Mouse (Mus musculus): ENCODE measurements at regions not wholly inside any gene's neighbourhood (a gene's known extent, or its start where the extent isn't known, plus 50 kb on each side); places are given as distances from the start of the nearest gene placed in this dataset.

- DNase-seq = peak; percentile 53
Observed at GRCm38 (mm10) chrX:17965375-17965774, 180.3 kb upstream of the Dusp21 start.

GRCm38 (mm10) chrX:18014361-18014760, 131.3 kb upstream of the Dusp21 start:
- DNase-seq = no peak

DNA sequence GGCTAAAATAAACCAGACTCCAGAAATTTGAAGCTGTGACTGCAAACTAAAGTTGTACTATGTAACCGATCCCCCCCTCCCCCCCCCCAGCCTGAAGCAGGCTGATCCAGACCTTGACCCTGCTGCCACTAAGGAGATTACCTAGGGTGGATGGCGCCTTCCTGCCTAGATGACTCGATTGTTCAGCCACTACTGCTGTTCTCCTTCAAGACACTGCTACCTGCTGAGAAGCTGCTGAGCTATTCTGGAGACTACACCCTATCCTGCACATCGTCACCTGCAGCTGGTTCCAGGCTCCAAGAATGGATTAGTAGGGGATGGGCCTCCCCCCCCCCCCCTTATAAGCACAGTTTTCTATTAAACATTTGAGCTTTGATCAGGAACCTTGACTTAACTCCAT, 97.0 kb upstream of the Dusp21 start:
- DNase-seq = no peak

DNA sequence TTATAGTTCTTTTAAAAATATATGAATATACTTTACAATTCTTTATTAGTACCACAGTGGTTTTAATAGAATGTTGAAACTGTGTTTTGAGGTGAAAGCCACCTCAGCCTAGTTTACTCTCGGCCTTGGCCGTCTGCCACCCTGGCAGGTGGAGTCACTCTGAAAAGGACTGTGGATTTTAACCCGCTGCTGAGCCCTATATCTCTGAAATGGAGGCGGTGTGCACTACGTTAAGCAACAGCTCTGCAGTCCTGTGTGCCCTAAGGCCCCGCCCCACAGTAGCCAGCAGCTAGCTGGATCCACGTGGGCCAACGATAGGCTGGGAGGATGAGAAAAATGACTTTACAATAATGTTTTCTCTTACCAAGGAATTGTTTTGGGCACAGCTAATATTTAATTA, 64.2 kb upstream of the Dusp21 start:
- DNase-seq = peak; percentile 34

GRCm38 (mm10) chrX:18093274-18093673, 52.4 kb upstream of the Dusp21 start:
- no peak for DNase-seq

Measured in cerebellum, adult 9-10 months (tissue).